18 mouse cellular contexts compared by ENCODE assay signal in the genomic region with DNA sequence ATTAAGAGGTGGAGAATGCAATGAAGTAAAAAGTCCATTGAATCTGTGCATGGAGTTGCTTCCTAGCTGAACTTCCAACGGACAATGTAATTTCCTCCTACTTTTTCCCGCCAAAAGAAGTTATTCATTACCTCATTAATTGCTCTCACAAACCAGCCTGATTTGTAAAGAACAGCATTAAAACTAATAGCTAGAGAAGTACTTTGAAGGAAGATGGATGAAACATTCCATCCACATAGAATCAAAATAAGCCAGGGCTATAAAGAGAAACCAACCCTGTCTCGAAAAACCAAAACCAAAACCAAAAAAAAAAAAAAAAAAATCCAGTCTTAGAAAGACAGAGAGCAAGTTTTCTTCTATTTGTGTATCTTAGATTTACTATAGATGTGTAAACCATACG. TPM values are rescaled to one million over a fixed set of nuclear protein-coding genes. Genes with fewer than 3 reads are reported as not detected.
"Had no signal": no experiment of that assay in that cellular context is flagged by ENCODE, and none has a peak within 500 bp of the region (broad histone marks: within the 10 kb centered on the region; RNA-seq: fewer than 3 reads in every experiment).

A gene (minus strand): TSS at position 101 of the 400 bp plus-strand sequence.

- ATAC-seq: midbrain, embryonic 16.5 days had no signal

- H3K36me3 ChIP-seq: midbrain, embryonic 10.5 days; midbrain, embryonic 12.5 days; neural tube, embryonic 13.5 days had no signal

- H3K4me1 ChIP-seq: midbrain, embryonic 10.5 days; midbrain, embryonic 12.5 days; neural tube, embryonic 13.5 days had no signal

- H3K27ac ChIP-seq: liver, embryonic 14.5 days; midbrain, embryonic 10.5 days; midbrain, embryonic 12.5 days; neural tube, embryonic 13.5 days had no signal

- H3K9me3 ChIP-seq: midbrain, embryonic 10.5 days; midbrain, embryonic 12.5 days; neural tube, embryonic 13.5 days had no signal

- H3K4me3 ChIP-seq: midbrain, embryonic 10.5 days; midbrain, embryonic 12.5 days; neural tube, embryonic 13.5 days had no signal

- H3K9ac ChIP-seq: liver, embryonic 14.5 days; lung, embryonic 14.5 days; midbrain, embryonic 12.5 days; neural tube, embryonic 13.5 days had no signal

- H3K27me3 ChIP-seq: midbrain, embryonic 12.5 days; neural tube, embryonic 13.5 days had no signal

- H3K4me2 ChIP-seq: lung, embryonic 14.5 days; midbrain, embryonic 12.5 days; neural tube, embryonic 13.5 days had no signal

- DNase-seq: lung, adult 18-20 months; lung, embryonic 14.5 days; lung, postnatal 10 days; lung, postnatal 4 days; midbrain, embryonic 14.5 days; right cerebral cortex, postnatal 14 days; spleen, adult 18-20 months; thymus, adult 18-20 months; thymus, postnatal 14 days; thymus, postnatal 36 days had no signal

RNA-seq across cellular contexts. Expression of the gene that starts here (rescaled TPM):
- polyA plus RNA-seq: liver, embryonic 14.5 days; liver, embryonic 16.5 days; lung, embryonic 14.5 days; midbrain, embryonic 10.5 days; midbrain, embryonic 12.5 days; midbrain, embryonic 14.5 days; midbrain, embryonic 16.5 days; neural tube, embryonic 11.5 days; neural tube, embryonic 13.5 days; thymus, postnatal 0 days had no signal
